29 mouse cellular contexts compared by ENCODE assay signal in genomic region chr11:35945187-35945586, GRCm38 (mm10). TPM values are rescaled to one million over a fixed set of nuclear protein-coding genes. Genes with fewer than 3 reads are reported as not detected.
DNase-seq lines count a peak whose midpoint lies in the region; ATAC-seq and TF ChIP-seq lines count a peak whose summit lies in the region.
"Had no signal": no experiment of that assay in that cellular context is flagged by ENCODE, and none has a peak within 500 bp of the region (broad histone marks: within the 10 kb centered on the region; RNA-seq: fewer than 3 reads in every experiment).

No protein-coding gene starts in this region.

- H3K9ac ChIP-seq in lung, embryonic 14.5 days, result no peak overlapping the region
- H3K9ac ChIP-seq in intestine, postnatal 0 days (ENCODE audit: low read depth, low read length), result no peak overlapping the region
- no peak overlapping the region for H3K9ac ChIP-seq in stomach, embryonic 16.5 days (ENCODE audit: low read length)
- H3K9ac ChIP-seq: embryonic facial prominence, embryonic 15.5 days; forebrain, embryonic 13.5 days; hindbrain, embryonic 13.5 days; limb, embryonic 15.5 days; liver, embryonic 13.5 days had no signal

- peak; percentile 32 for DNase-seq in lung, embryonic 14.5 days
- no peak for DNase-seq in lung, adult 2 months
- DNase-seq in R1 (ENCODE audit: low read depth, low spot score), result peak; percentile 94
- no peak for DNase-seq in forebrain, embryonic 10.5 days (ENCODE audit: extremely low spot score, low spot score)
- no peak for DNase-seq in embryo, embryonic 11 days
- DNase-seq: adrenal gland, postnatal 36 days; cerebellum, adult 2 months; cerebellum, postnatal 14 days; gastrocnemius, postnatal 25 days; heart, adult 11 months; heart, postnatal 36 days; kidney, adult 8-10 months; layer of hippocampus, adult 9-11 months; liver, embryonic 13.5 days; right cerebral cortex, postnatal 4 days; thymus, postnatal 4 days had no signal

- no peaks in the 10 kb centered on the region for H3K27me3 ChIP-seq in lung, embryonic 14.5 days (ENCODE audit: insufficient read depth, low read length)
- H3K27me3 ChIP-seq in intestine, postnatal 0 days (replicated peaks; ENCODE audit: control insufficient read depth, insufficient read depth, low read length), result no peaks in the 10 kb centered on the region
- H3K27me3 ChIP-seq in stomach, embryonic 16.5 days (ENCODE audit: control insufficient read depth, insufficient read depth, low read length), result no peaks in the 10 kb centered on the region
- H3K27me3 ChIP-seq in forebrain, embryonic 10.5 days (ENCODE audit: poor library complexity, severe bottlenecking), result no peaks in the 10 kb centered on the region
- H3K27me3 ChIP-seq: embryonic facial prominence, embryonic 15.5 days; forebrain, embryonic 13.5 days; hindbrain, embryonic 13.5 days; limb, embryonic 15.5 days; liver, embryonic 13.5 days; Patski had no signal

- 0 out of 2 replicates have a peak overlapping the region, but pooled peaks have one; percentile 13 for H3K27ac ChIP-seq in lung, embryonic 14.5 days (ENCODE audit: low read depth)
- peak overlapping the region; percentile 57 for H3K27ac ChIP-seq in intestine, postnatal 0 days (ENCODE audit: low read depth, low read length)
- H3K27ac ChIP-seq in stomach, embryonic 16.5 days (ENCODE audit: low read length), result no peak overlapping the region
- no peak overlapping the region for H3K27ac ChIP-seq in forebrain, embryonic 10.5 days
- H3K27ac ChIP-seq: embryonic facial prominence, embryonic 10.5 days; embryonic facial prominence, embryonic 15.5 days; forebrain, embryonic 13.5 days; hindbrain, embryonic 13.5 days; kidney, postnatal 0 days; limb, embryonic 10.5 days; limb, embryonic 15.5 days; liver, embryonic 13.5 days; midbrain, embryonic 10.5 days had no signal

- no peaks in the 10 kb centered on the region for H3K9me3 ChIP-seq in lung, embryonic 14.5 days (ENCODE audit: low read depth, low read length)
- no peaks in the 10 kb centered on the region for H3K9me3 ChIP-seq in intestine, postnatal 0 days (ENCODE audit: control insufficient read depth)
- H3K9me3 ChIP-seq in stomach, embryonic 16.5 days (replicated peaks; ENCODE audit: control insufficient read depth, low read length), result no peaks in the 10 kb centered on the region
- no peaks in the 10 kb centered on the region for H3K9me3 ChIP-seq in forebrain, embryonic 10.5 days
- H3K9me3 ChIP-seq: embryonic facial prominence, embryonic 10.5 days; embryonic facial prominence, embryonic 15.5 days; forebrain, embryonic 13.5 days; hindbrain, embryonic 13.5 days; limb, embryonic 10.5 days; limb, embryonic 15.5 days; liver, embryonic 13.5 days; midbrain, embryonic 10.5 days had no signal

- no peaks in the 10 kb centered on the region for H3K36me3 ChIP-seq in lung, embryonic 14.5 days (ENCODE audit: insufficient read depth)
- no peaks in the 10 kb centered on the region for H3K36me3 ChIP-seq in intestine, postnatal 0 days (ENCODE audit: control insufficient read depth, insufficient read depth)
- no peaks in the 10 kb centered on the region for H3K36me3 ChIP-seq in stomach, embryonic 16.5 days (ENCODE audit: control insufficient read depth, insufficient read depth, low read length)
- no peaks in the 10 kb centered on the region for H3K36me3 ChIP-seq in forebrain, embryonic 10.5 days (replicated peaks)
- H3K36me3 ChIP-seq: embryonic facial prominence, embryonic 10.5 days; embryonic facial prominence, embryonic 15.5 days; hindbrain, embryonic 13.5 days; limb, embryonic 10.5 days; limb, embryonic 15.5 days; liver, embryonic 13.5 days; midbrain, embryonic 10.5 days had no signal

- no peak for ATAC-seq in lung, embryonic 14.5 days (ENCODE audit: insufficient read depth)
- ATAC-seq in intestine, postnatal 0 days, result peak; percentile 94
- peak; percentile 61 for ATAC-seq in stomach, embryonic 16.5 days (ENCODE audit: insufficient read depth, low FRiP score)
- ATAC-seq: forebrain, embryonic 13.5 days; midbrain, embryonic 16.5 days; Patski had no signal

- H3K4me3 ChIP-seq in lung, embryonic 14.5 days (ENCODE audit: low read depth, low read length), result no peak overlapping the region
- H3K4me3 ChIP-seq in lung, adult 2 months (replicated peaks; ENCODE audit: extremely low read depth, low read depth, low read length), result no peak overlapping the region
- H3K4me3 ChIP-seq in intestine, postnatal 0 days (ENCODE audit: low read depth, low read length), result no peak overlapping the region
- no peak overlapping the region for H3K4me3 ChIP-seq in stomach, embryonic 16.5 days (replicated peaks; ENCODE audit: low read length)
- H3K4me3 ChIP-seq in forebrain, embryonic 10.5 days, result no peak overlapping the region
- H3K4me3 ChIP-seq: embryonic facial prominence, embryonic 10.5 days; embryonic facial prominence, embryonic 15.5 days; forebrain, embryonic 13.5 days; hindbrain, embryonic 13.5 days; limb, embryonic 10.5 days; limb, embryonic 15.5 days; liver, embryonic 13.5 days; midbrain, embryonic 10.5 days had no signal

- 37% methylated on average over 6 of the region's 6 CpGs for WGBS in lung, embryonic 14.5 days
- WGBS in lung, adult 2 months, result 29% methylated on average over 6 of the region's 6 CpGs
- WGBS in intestine, postnatal 0 days, result 22% methylated on average over 6 of the region's 6 CpGs
- 50% methylated on average over 6 of the region's 6 CpGs for whole genome bisulfite sequencing in stomach, embryonic 16.5 days
- 90% methylated on average over 6 of the region's 6 CpGs for WGBS in forebrain, embryonic 10.5 days

- no peak overlapping the region for H3K4me2 ChIP-seq in lung, embryonic 14.5 days
- peak overlapping the region; percentile 7 for H3K4me2 ChIP-seq in intestine, postnatal 0 days (replicated peaks; ENCODE audit: low read depth)
- no peak overlapping the region for H3K4me2 ChIP-seq in stomach, embryonic 16.5 days (ENCODE audit: low read depth, low read length)
- H3K4me2 ChIP-seq: embryonic facial prominence, embryonic 15.5 days; forebrain, embryonic 13.5 days; heart, embryonic 11.5 days; hindbrain, embryonic 13.5 days; limb, embryonic 15.5 days; liver, embryonic 13.5 days had no signal

- no peak for TF ChIP-seq POLR2A in lung, adult 2 months (IDR thresholded peaks at IDR 0.05; ENCODE audit: borderline replicate concordance, extremely low read depth, low read depth, low read length)

- TF ChIP-seq CTCF in lung, embryonic 14.5 days (IDR thresholded peaks at IDR 0.05; ENCODE audit: low read depth), result no peak
- TF ChIP-seq CTCF in lung, adult 2 months (IDR thresholded peaks at IDR 0.05; ENCODE audit: insufficient read depth, low read length), result no peak
- no peak for TF ChIP-seq CTCF in intestine, postnatal 0 days (IDR thresholded peaks at IDR 0.05; ENCODE audit: low read depth)

- H3K4me1 ChIP-seq in lung, embryonic 14.5 days (ENCODE audit: insufficient read depth), result no peaks in the 10 kb centered on the region
- peaks cover 6% of the 10 kb centered on the region for H3K4me1 ChIP-seq in lung, adult 2 months (ENCODE audit: control insufficient read depth, insufficient read depth, low read length)
- H3K4me1 ChIP-seq in intestine, postnatal 0 days (replicated peaks; ENCODE audit: control insufficient read depth, insufficient read depth, low read length), result peaks cover 14% of the 10 kb centered on the region
- H3K4me1 ChIP-seq in stomach, embryonic 16.5 days (ENCODE audit: control insufficient read depth, insufficient read depth, low read length), result peaks cover 9% of the 10 kb centered on the region
- H3K4me1 ChIP-seq in forebrain, embryonic 10.5 days, result peaks cover 58% of the 10 kb centered on the region

RNA-seq across cellular contexts. Expression of gene Wwc1, which starts 35.1 kb away (rescaled TPM):
- 17.0 and 17.4 TPM in 2 replicates for polyA plus RNA-seq in lung, embryonic 14.5 days (2014; fragmentation: Nextera tagmentation; extraction: Ambion mirVana)
- 97.0 and 99.9 TPM in 2 replicates for polyA plus RNA-seq in lung, adult 2 months (2012; rRNA removed)
- polyA plus RNA-seq in intestine, postnatal 0 days (2015; fragmentation: Nextera tagmentation; extraction: Ambion mirVana), result 16.1 and 18.8 TPM in 2 replicates
- 5.0 and 5.8 TPM in 2 replicates for polyA plus RNA-seq in stomach, embryonic 16.5 days (2015; fragmentation: Nextera tagmentation; extraction: Ambion mirVana)
- 4.2 and 4.9 TPM in 2 replicates for polyA plus RNA-seq in forebrain, embryonic 10.5 days (2016; fragmentation: Nextera tagmentation; extraction: Ambion mirVana)

Comparison
In these comparisons a context has a peak if more than half of its experiments do, and no peak if none do; other contexts are left out.
1. DNase-seq: peak in lung, embryonic 14.5 days (single experiment) and R1 (single experiment); none in lung, adult 2 months (single experiment), forebrain, embryonic 10.5 days (single experiment) and embryo, embryonic 11 days (single experiment).
2. H3K27ac ChIP-seq: peak in lung, embryonic 14.5 days (single experiment) and intestine, postnatal 0 days (single experiment); none in stomach, embryonic 16.5 days (single experiment) and forebrain, embryonic 10.5 days (single experiment).